Mouse (Mus musculus): ENCODE data around the gene Myt1.
"Not testable (repeated sequence)": the region's sequence is repeated elsewhere in the genome, so short reads cannot be mapped to it uniquely, and the experiment has no call there.

Myt1 gene

DNA sequence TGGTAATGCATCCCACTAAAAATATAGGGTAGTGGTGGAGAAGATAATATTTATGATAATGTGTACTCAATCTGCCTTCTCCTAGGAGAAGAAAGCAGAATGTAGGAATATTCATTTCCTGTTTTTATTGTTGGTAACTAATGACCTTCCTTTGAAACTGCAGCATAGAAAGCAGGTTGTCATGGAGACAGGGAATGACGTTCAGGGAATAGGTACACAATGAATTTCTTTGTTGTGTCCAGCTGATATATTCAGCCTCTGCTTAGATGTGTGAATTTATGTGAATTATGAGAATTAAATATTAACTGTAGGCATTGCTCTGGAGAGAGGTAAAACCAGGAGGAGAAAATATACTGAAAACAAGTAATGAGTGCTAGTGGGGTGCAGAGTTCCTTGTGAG, 18.3 kb downstream of the Myt1 start:
- no peak for DNase-seq

DNA sequence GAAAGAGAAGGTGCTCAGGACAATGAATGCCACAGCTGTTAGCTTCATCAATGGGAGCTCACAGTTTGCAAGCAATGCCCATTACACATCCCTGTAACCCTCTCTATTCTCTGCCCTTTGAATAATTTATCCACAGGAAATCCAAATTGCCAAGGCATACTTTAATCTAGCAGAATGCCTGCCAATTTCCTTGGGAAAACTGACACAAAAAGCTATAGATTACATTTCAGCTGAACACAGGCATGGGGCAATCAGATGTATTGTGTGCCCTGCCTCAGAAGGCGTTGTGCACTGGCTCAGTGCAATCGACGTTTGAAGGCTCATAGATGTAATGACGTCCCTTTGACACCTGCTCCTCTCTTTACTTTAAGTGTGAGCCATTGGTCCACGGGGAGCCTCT, 24.7 kb downstream of the Myt1 start:
- DNase-seq: no peak

DNA sequence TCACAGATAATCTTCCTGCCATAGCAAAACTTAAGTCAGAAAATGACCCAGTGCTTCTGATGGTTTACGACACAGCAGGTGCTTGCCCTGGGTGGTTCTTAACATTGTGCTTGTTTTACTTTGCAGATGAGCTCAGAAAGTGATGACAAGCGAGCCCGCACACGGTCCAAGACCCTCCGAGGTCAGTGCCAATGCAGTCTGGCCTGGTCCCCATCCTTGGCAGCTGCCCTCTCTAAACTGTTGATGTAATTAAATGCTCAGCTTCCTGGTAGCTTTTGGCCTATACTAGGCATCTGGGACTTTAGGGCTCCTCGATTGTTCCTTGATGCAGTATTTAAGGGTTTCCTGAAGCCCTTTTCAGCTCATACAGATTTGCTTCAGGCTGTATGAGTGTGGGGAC, 26.3 kb downstream of the Myt1 start:
- DNase-seq: peak; percentile 64 to 67

DNA sequence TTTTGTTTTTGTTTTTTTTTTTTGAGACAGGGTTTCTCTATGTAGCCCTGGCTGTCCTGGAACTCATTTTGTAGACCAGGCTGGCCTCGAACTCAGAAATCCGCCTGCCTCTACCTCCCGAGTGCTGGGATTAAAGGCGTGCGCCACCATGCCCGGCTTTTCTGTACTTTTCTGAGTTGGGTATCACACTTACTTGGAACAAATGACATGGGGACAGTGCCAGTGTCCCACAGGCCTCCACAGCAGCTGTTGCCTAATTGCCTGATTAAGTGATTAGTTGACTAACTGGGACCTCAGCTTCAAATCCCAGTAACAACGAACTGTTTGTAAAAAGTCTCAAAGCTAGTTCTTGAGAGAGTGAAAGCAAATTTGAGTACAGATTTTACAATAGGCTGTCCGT, 30.1 kb downstream of the Myt1 start:
- DNase-seq: not testable (repeated sequence)

DNA sequence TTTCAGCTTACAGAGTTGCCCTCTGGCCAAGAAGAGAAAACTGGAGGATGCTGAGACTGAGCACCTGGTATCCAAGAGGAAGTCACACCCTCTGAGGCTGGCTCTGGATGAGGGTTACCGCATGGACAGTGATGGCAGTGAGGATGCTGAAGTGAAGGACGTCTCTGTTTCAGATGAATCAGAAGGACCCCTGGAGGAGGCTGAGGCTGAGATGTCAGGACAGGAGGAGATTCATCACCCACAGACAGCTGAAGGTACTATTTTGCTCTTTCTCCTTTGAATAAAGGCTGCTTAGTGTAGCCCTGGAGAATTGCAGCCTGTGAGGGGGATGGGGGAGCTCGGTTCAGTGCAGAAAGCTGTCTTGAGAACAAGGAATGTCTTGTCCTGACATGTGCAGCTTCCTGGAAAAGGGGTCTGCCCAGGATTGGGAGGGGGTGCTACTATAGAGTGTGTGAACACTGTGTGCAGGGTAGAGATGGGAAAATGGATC, 32.6 kb downstream of the Myt1 start:
- DNase-seq: peak; percentile 34 to 56

- peak; percentile 68 to 80 for DNase-seq
Observed at GRCm38 (mm10) chr2:181797672-181798071, 34.5 kb downstream of the Myt1 start.

- no peak for DNase-seq
Observed at GRCm38 (mm10) chr2:181829032-181829650, 66.0 kb downstream of the Myt1 start.

- no peak for DNase-seq
Observed at GRCm38 (mm10) chr2:181832745-181833144, 69.6 kb downstream of the Myt1 start.

- peak; percentile 94 for DNase-seq
Observed at GRCm38 (mm10) chr2:181837372-181838292, 74.5 kb downstream of the Myt1 start, which contains the start of gene Pcmtd2. Gene Pcmtd2, plus strand, starts transcription at chr2:181837854.

GRCm38 (mm10) chr2:181838293-181838680, 75.2 kb downstream of the Myt1 start:
- DNase-seq: peak; percentile 34 to 42

DNA sequence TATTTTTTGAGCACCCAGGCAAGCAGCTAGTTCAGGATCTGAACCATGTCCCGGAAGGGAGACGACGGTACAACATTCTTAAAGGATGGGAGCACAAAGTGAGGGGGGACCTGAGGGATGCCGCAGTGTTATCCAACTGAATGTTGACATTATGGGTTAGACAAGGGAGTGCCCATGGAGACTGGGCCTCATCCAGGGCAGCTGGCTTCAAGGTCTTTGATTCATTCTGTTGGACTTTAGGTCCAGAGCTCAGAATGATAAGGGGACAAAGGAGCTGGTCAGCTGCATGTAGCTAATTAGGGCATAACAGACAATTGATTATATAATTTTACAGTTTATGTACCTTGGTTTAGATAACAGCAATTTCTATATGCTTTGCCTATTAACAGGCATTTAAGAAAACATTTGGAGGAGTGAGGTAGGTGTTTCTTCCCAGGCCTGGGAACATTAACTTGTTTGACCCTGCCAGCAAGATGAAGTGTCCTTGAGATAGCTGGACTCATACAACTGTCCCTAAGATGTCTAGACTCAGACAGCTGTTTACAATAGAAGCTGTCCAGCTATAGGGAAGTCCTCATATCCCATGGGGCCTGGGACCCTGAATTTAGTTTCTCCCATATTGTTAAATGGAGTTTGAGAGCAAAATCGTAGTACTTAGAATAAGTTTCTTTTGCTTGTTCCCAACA, 82.7 kb downstream of the Myt1 start:
- DNase-seq: no peak

DNA sequence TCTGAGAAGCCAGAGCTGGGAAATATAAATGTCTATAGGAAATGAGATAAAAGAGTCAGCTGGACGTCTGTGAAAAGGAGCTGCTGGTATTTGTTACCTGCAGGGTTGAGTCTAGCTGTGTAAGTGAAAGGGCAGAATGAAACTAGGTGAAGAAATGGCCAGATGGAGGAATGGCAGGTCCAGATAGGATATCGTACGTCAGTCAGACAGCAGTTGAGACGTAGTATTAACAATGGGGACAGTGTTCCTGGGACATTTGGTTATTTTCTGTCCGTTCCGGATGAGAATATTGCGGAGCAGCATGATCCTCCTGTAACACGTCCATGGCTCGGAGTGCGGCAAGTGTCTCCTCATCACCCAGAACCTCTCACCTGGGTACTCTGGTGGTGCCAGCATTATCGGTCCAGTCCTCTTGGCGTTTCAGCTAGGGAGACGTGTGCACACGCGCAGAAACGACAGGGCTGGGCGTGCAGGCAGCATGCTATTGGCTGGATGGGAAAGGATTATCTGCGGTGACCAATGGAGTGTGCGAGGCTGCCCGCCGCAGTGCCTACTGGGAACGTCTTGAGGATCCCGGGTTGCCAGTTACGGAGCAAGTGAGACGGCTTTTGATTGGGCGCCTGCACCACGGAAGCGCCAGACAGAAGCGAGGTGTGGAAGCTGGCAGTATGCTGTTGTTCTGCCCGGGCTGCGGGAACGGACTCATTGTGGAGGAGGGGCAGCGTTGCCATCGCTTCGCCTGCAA, 100.8 kb downstream of the Myt1 start, which contains the start of gene Polr3k:
Gene Polr3k, plus strand, starts transcription at position 547 of the 745 bp plus-strand sequence.
- DNase-seq: peak; percentile 94

GRCm38 (mm10) chr2:181864536-181864860, 101.4 kb downstream of the Myt1 start:
- no peak for DNase-seq

DNA sequence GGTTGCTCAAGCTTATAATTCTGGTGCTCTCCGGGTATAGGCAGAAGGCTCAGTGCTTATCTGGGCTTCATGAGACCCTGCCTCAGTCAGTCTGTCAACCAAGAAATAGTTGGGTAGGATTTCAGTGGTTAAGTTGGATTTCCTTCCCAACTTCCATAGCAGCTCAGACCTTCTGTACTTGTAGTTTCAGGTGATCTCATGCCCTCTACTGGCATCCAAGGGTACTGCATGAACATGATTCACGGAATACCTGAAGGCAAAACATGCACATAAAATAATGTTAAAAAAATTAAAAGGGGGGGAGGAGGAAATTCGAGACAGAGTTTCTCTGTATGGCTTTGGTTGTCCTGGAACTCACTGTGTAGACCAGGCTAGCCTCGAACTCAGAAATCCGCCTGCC, 103.8 kb downstream of the Myt1 start:
- DNase-seq: peak; percentile 87 to 90

DNA sequence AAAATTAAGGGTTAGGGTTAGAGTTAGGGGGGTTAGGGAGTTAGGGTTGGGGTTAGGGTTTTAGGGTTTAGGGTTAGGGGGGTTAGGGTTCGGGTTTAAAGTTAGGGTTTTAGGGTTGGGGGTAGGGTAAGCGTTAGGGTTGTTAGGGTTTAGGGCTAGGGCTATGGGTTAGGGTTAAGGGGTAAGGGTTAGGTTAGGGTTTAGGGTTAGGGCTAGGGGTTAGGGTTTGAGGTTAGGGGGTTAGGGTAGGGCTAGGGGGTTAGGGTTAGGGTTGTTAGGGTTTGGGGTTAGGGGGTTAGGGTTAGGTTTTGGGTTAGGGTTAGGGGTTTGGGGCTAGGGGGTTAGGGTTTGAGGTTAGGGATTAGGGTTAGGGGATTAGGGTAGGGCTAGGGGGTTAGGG, 107.9 kb downstream of the Myt1 start:
- no peak for DNase-seq

All from cerebellum, postnatal 14 days (tissue).